In the genomic region with DNA sequence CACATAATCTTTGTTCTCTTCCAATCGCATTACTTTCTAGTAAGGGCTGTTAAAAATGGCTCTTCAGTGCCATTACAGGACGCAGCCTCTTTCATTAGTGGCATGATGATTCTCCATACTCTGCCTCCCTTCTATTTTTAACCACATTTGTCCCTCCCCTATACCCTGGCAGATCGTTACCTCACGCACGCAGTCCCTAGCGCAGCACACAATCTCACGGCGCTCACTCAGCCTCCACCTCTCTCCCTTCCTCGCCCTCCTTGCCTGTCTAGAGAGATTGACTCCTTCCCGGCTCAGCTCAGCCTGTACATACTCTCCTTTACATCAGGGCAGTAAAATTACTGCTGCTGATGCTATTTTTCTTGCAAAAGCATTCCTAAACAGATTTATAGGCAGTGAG, we compare ENCODE assay signal across 12 mouse cellular contexts. TPM values are rescaled to one million over a fixed set of nuclear protein-coding genes. Genes with fewer than 3 reads are reported as not detected.
A peak's percentile ranks its signal among the peaks of the same experiment; 100 is the strongest.
DNase-seq lines count a peak whose midpoint lies in the region; ATAC-seq and TF ChIP-seq lines count a peak whose summit lies in the region.
"Had no signal": no experiment of that assay in that cellular context is flagged by ENCODE, and none has a peak within 500 bp of the region (broad histone marks: within the 10 kb centered on the region; RNA-seq: fewer than 3 reads in every experiment).

No protein-coding gene starts in this region.

- no peak overlapping the region for H3K4me2 ChIP-seq in hindbrain, embryonic 11.5 days (replicated peaks; ENCODE audit: low read depth, low read length)
- H3K4me2 ChIP-seq in hindbrain, embryonic 16.5 days (ENCODE audit: low read length): no peak overlapping the region
- H3K4me2 ChIP-seq: lung, embryonic 15.5 days; midbrain, embryonic 12.5 days had no signal

- H3K9me3 ChIP-seq in hindbrain, embryonic 11.5 days (ENCODE audit: control insufficient read depth, low read length): no peaks in the 10 kb centered on the region
- no peaks in the 10 kb centered on the region for H3K9me3 ChIP-seq in hindbrain, embryonic 10.5 days
- no peaks in the 10 kb centered on the region for H3K9me3 ChIP-seq in heart, embryonic 10.5 days
- H3K9me3 ChIP-seq in hindbrain, embryonic 16.5 days (ENCODE audit: control insufficient read depth, low read length): no peaks in the 10 kb centered on the region
- H3K9me3 ChIP-seq: lung, embryonic 15.5 days; midbrain, embryonic 12.5 days had no signal

- H3K27ac ChIP-seq in hindbrain, embryonic 11.5 days (ENCODE audit: low read depth, low read length): 0 out of 2 replicates have a peak overlapping the region, but pooled peaks have one; percentile 10
- H3K27ac ChIP-seq in hindbrain, embryonic 10.5 days: no peak overlapping the region
- H3K27ac ChIP-seq in heart, embryonic 10.5 days: peak overlapping the region; percentile 60
- no peak overlapping the region for H3K27ac ChIP-seq in hindbrain, embryonic 16.5 days (ENCODE audit: low read depth, low read length)
- H3K27ac ChIP-seq: lung, embryonic 15.5 days; midbrain, embryonic 12.5 days had no signal

- no peak overlapping the region for H3K9ac ChIP-seq in hindbrain, embryonic 11.5 days (ENCODE audit: low read depth, low read length)
- no peak overlapping the region for H3K9ac ChIP-seq in hindbrain, embryonic 16.5 days (ENCODE audit: low read depth, low read length)
- H3K9ac ChIP-seq: lung, embryonic 15.5 days; midbrain, embryonic 12.5 days had no signal

- TF ChIP-seq CTCF in brain, embryonic 14.5 days (IDR thresholded peaks at IDR 0.05; ENCODE audit: borderline replicate concordance, extremely low read depth, insufficient read depth, insufficient read length): no peak

- no peaks in the 10 kb centered on the region for H3K4me1 ChIP-seq in hindbrain, embryonic 11.5 days (replicated peaks; ENCODE audit: control insufficient read depth, insufficient read depth, low read length)
- 0 out of 2 replicates have a peak, but pooled peaks cover 5% of the 10 kb centered on the region for H3K4me1 ChIP-seq in hindbrain, embryonic 10.5 days (replicated peaks)
- H3K4me1 ChIP-seq in heart, embryonic 10.5 days: peaks cover 16% of the 10 kb centered on the region; the same call in 1 of the 2 replicates
- H3K4me1 ChIP-seq in hindbrain, embryonic 16.5 days (ENCODE audit: control insufficient read depth, insufficient read depth, low read depth, low read length): no peaks in the 10 kb centered on the region
- H3K4me1 ChIP-seq: lung, embryonic 15.5 days; midbrain, embryonic 12.5 days had no signal

- no peaks in the 10 kb centered on the region for H3K27me3 ChIP-seq in hindbrain, embryonic 11.5 days (ENCODE audit: control insufficient read depth, insufficient read depth, low read length)
- H3K27me3 ChIP-seq in hindbrain, embryonic 10.5 days (ENCODE audit: insufficient read depth, poor library complexity, severe bottlenecking): no peaks in the 10 kb centered on the region
- H3K27me3 ChIP-seq in heart, embryonic 10.5 days (ENCODE audit: insufficient read depth, poor library complexity, severe bottlenecking): no peaks in the 10 kb centered on the region
- no peaks in the 10 kb centered on the region for H3K27me3 ChIP-seq in hindbrain, embryonic 16.5 days (replicated peaks; ENCODE audit: control insufficient read depth, insufficient read depth, low read length)
- H3K27me3 ChIP-seq: CH12.LX; lung, embryonic 15.5 days; midbrain, embryonic 12.5 days had no signal

- ATAC-seq in hindbrain, embryonic 11.5 days (ENCODE audit: low FRiP score): no peak
- 0 out of 2 replicates have a peak, but pooled peaks have one; percentile 28 for ATAC-seq in hindbrain, embryonic 16.5 days
- ATAC-seq: intestine, embryonic 16.5 days had no signal

- 89% methylated on average over 10 of the region's 10 CpGs for WGBS in hindbrain, embryonic 11.5 days
- 91% methylated on average over 10 of the region's 10 CpGs for WGBS in hindbrain, embryonic 10.5 days
- 44% methylated on average over 10 of the region's 10 CpGs for WGBS in heart, embryonic 10.5 days
- WGBS in hindbrain, embryonic 16.5 days: 73% methylated on average over 10 of the region's 10 CpGs

- H3K36me3 ChIP-seq in hindbrain, embryonic 11.5 days (ENCODE audit: control insufficient read depth, insufficient read depth, low read length): peaks cover 7% of the 10 kb centered on the region; the same call in 1 of the 2 replicates
- peaks cover 88% of the 10 kb centered on the region for H3K36me3 ChIP-seq in hindbrain, embryonic 10.5 days
- peaks cover 70% of the 10 kb centered on the region for H3K36me3 ChIP-seq in heart, embryonic 10.5 days
- H3K36me3 ChIP-seq in hindbrain, embryonic 16.5 days (ENCODE audit: control insufficient read depth, insufficient read depth, low read length): peaks cover 21% of the 10 kb centered on the region

- no peak for DNase-seq in hindbrain, embryonic 11.5 days (ENCODE audit: low spot score)
- DNase-seq in hindbrain, embryonic 10.5 days (ENCODE audit: low spot score): no peak
- DNase-seq in brain, embryonic 14.5 days (ENCODE audit: low read depth): peak; percentile 41
- no peak for DNase-seq in heart, embryonic 10.5 days (ENCODE audit: low spot score)
- DNase-seq in thymus, postnatal 10 days (ENCODE audit: low spot score in 2 of 2): no peak
- DNase-seq in layer of hippocampus, adult 8-10 months (ENCODE audit: low spot score in 2 of 2): no peak
- DNase-seq in yolk sac, embryonic 10.5 days (ENCODE audit: low spot score): no peak

- no peak overlapping the region for H3K4me3 ChIP-seq in hindbrain, embryonic 11.5 days (ENCODE audit: low read depth, low read length)
- H3K4me3 ChIP-seq in hindbrain, embryonic 10.5 days: no peak overlapping the region
- H3K4me3 ChIP-seq in heart, embryonic 10.5 days: peak overlapping the region; percentile 7; the same call in 1 of the 2 replicates
- H3K4me3 ChIP-seq in hindbrain, embryonic 16.5 days (ENCODE audit: low read length): no peak overlapping the region
- H3K4me3 ChIP-seq: lung, embryonic 15.5 days; midbrain, embryonic 12.5 days had no signal

- no peak for TF ChIP-seq POLR2A in brain, embryonic 14.5 days (IDR thresholded peaks at IDR 0.05; ENCODE audit: borderline replicate concordance, extremely low read depth, insufficient read depth, insufficient read length, poor library complexity, severe bottlenecking)

RNA-seq across cellular contexts. Expression of gene Cdc40, which starts 38.6 kb away (rescaled TPM):
- polyA plus RNA-seq in hindbrain, embryonic 11.5 days (2014; fragmentation: Nextera tagmentation; extraction: Ambion mirVana): 32.4 and 37.5 TPM in 2 replicates
- 28.0 and 34.8 TPM in 2 replicates for polyA plus RNA-seq in hindbrain, embryonic 10.5 days (2016; fragmentation: Nextera tagmentation; extraction: Ambion mirVana)
- 21.5 and 24.4 TPM in 2 replicates for polyA plus RNA-seq in brain, embryonic 14.5 days (2012; rRNA removed)
- polyA plus RNA-seq in heart, embryonic 10.5 days (2016; fragmentation: Nextera tagmentation; extraction: Ambion mirVana): 27.3 and 31.7 TPM in 2 replicates
- 18.8 and 22.1 TPM in 2 replicates for polyA plus RNA-seq in hindbrain, embryonic 16.5 days (2015; fragmentation: Nextera tagmentation; extraction: Ambion mirVana)
- 10 to 100 TPM; 50.4 to 61.9 (median 59.2) TPM for total RNA-seq in layer of hippocampus, adult 8-10 months (2022)

RNA-seq across cellular contexts. Expression of gene Wasf1, which starts 38.7 kb away (rescaled TPM):
- 43.0 and 43.8 TPM in 2 replicates for polyA plus RNA-seq in hindbrain, embryonic 11.5 days (2014; fragmentation: Nextera tagmentation; extraction: Ambion mirVana)
- polyA plus RNA-seq in hindbrain, embryonic 10.5 days (2016; fragmentation: Nextera tagmentation; extraction: Ambion mirVana): 51.6 and 60.5 TPM in 2 replicates
- polyA plus RNA-seq in brain, embryonic 14.5 days (2012; rRNA removed): 63.5 and 90.5 TPM in 2 replicates
- 22.7 and 31.9 TPM in 2 replicates for polyA plus RNA-seq in heart, embryonic 10.5 days (2016; fragmentation: Nextera tagmentation; extraction: Ambion mirVana)
- polyA plus RNA-seq in hindbrain, embryonic 16.5 days (2015; fragmentation: Nextera tagmentation; extraction: Ambion mirVana): 98.1 and 123 TPM in 2 replicates
- 100 to 1,000 TPM; 310 to 364 (median 325) TPM for total RNA-seq in layer of hippocampus, adult 8-10 months (2022)
- total RNA-seq: CH12.LX had no signal

Comparison
In these comparisons a context has a peak if more than half of its experiments do, and no peak if none do; other contexts are left out.
1. H3K27ac ChIP-seq: peak in hindbrain, embryonic 11.5 days (single experiment) and heart, embryonic 10.5 days (single experiment); none in hindbrain, embryonic 10.5 days (single experiment) and hindbrain, embryonic 16.5 days (single experiment).